Mouse (Mus musculus) hindbrain, embryonic 16.5 days (tissue): Measurements from ENCODE around the gene Taf9. TPM values are rescaled to one million over a fixed set of nuclear protein-coding genes. Genes with fewer than 3 reads are reported as not detected.
A peak's percentile ranks its signal among the peaks of the same experiment; 100 is the strongest.

Source experiments
- ATAC-seq: fragments of 200-750 bp; cut with Nextera tagmentation; 2 replicates; pipeline ENCODE4 v1.8.0; 2017; ENCODE audit warnings: moderate TSS enrichment, moderate library complexity
- H3K27ac ChIP-seq: fragments of 300-500 bp; sonication (generic); 2 replicates; pipeline ENCODE4 v1.5.1; 2014; ENCODE audit warnings: low read depth, mild to moderate bottlenecking, control low read depth, low read length, moderate library complexity
- H3K27me3 ChIP-seq: fragments of 300-500 bp; sonication (generic); replicated peaks from 2 replicates; pipeline ENCODE4 v1.6.1; 2014; ENCODE audit warnings: low read length; ENCODE audit not compliant: control insufficient read depth, insufficient read depth
- H3K36me3 ChIP-seq: fragments of 300-500 bp; sonication (generic); 2 replicates; pipeline ENCODE4 v1.6.1; 2014; ENCODE audit warnings: mild to moderate bottlenecking, low read length, moderate library complexity, mixed read lengths; ENCODE audit not compliant: control insufficient read depth, insufficient read depth
- H3K4me1 ChIP-seq: fragments of 300-500 bp; sonication (generic); 2 replicates; pipeline ENCODE4 v1.6.1; 2014; ENCODE audit warnings: low read depth, low read length; ENCODE audit not compliant: control insufficient read depth, insufficient read depth
- H3K4me2 ChIP-seq: fragments of 300-500 bp; sonication (generic); 2 replicates; pipeline ENCODE4 v1.6.1; 2014; ENCODE audit warnings: mild to moderate bottlenecking, low read length, control low read depth, moderate library complexity
- H3K4me3 ChIP-seq: fragments of 300-500 bp; sonication (generic); 2 replicates; pipeline ENCODE4 v1.5.1; 2014; ENCODE audit warnings: mild to moderate bottlenecking, low read length, control low read depth, moderate library complexity
- H3K9ac ChIP-seq: fragments of 300-500 bp; sonication (generic); 2 replicates; pipeline ENCODE4 v1.6.1; 2014; ENCODE audit warnings: low read depth, mild to moderate bottlenecking, control low read depth, low read length, moderate library complexity
- H3K9me3 ChIP-seq: fragments of 300-500 bp; sonication (generic); 2 replicates; pipeline ENCODE4 v1.6.1; 2014; ENCODE audit warnings: mild to moderate bottlenecking, low read length, moderate library complexity; ENCODE audit not compliant: control insufficient read depth
- WGBS: fragments of 180-500 bp; shearing (Covaris S2); extraction: QIAGEN DNeasy Blood & Tissue Kit; methylation state at CpG from one replicate; pipeline ENCODE4 v1.1.7; 2014; 5-methylcytosine and 5-hydroxymethylcytosine counted together
- polyA plus RNA-seq: library from polyadenylated mRNA; unstranded; fragments of >200 nt; fragmentation: Nextera tagmentation; extraction: Ambion mirVana; gene quantifications from 2 replicates; pipeline ENCODE4 v1.2.1, GENCODE M21; 2015

Taf9 gene
- polyA plus RNA-seq, 1 experiment from 2014 or later: 27.8 TPM

GRCm38 (mm10) chr13:100659864-100660456 lies 8.6 kb downstream of the Taf9 start:
- no peak overlapping the region for H3K9ac ChIP-seq
- H3K27ac ChIP-seq: no peak overlapping the region
- no peak overlapping the region for H3K4me2 ChIP-seq
- no peaks in the 10 kb centered on the region for H3K9me3 ChIP-seq
- no peaks in the 10 kb centered on the region; the same call in 1 of the 2 replicates for H3K36me3 ChIP-seq
- no peaks in the 10 kb centered on the region for H3K27me3 ChIP-seq
- no peaks in the 10 kb centered on the region for H3K4me1 ChIP-seq
- peak; percentile 60; the same call in 1 of the 2 replicates for ATAC-seq
- H3K4me3 ChIP-seq: no peak overlapping the region
- 51% methylated on average over 4 of the region's 4 CpGs for WGBS

GRCm38 (mm10) chr13:100669291-100670022 lies 18.1 kb downstream of the Taf9 start, which contains the start of gene Ccdc125:
Ccdc125 (plus strand) TSS chr13:100669717.
- no peak within 1 kb of the TSS for H3K27ac ChIP-seq
- H3K4me1 ChIP-seq: peaks cover 7% of the 10 kb centered on the region
- peak within 1 kb of the TSS; percentile 98 for H3K4me2 ChIP-seq
- peaks cover 3% of the 10 kb centered on the region; the same call in 1 of the 2 replicates for H3K36me3 ChIP-seq
- peak; percentile 60; the same call in 1 of the 2 replicates for ATAC-seq
- H3K9ac ChIP-seq: peak within 1 kb of the TSS; percentile 76
- H3K9me3 ChIP-seq: peaks cover 3% of the 10 kb centered on the region; the same call in 1 of the 2 replicates
- peak within 1 kb of the TSS; percentile 56 for H3K4me3 ChIP-seq
- WGBS: under 1% methylated on average over 44 of the region's 44 CpGs
- no peaks in the 10 kb centered on the region; the same call in 1 of the 2 replicates for H3K27me3 ChIP-seq

- H3K27ac ChIP-seq: no peak overlapping the region
- WGBS: 63% methylated on average over 9 of the region's 9 CpGs
Measured at GRCm38 (mm10) chr13:100670181-100670741, 18.9 kb downstream of the Taf9 start.

GRCm38 (mm10) chr13:100675936-100676635 lies 24.7 kb downstream of the Taf9 start:
- H3K4me1 ChIP-seq: no peaks in the 10 kb centered on the region
- no peak overlapping the region for H3K4me3 ChIP-seq
- 88% methylated on average over 15 of the region's 15 CpGs for whole genome bisulfite sequencing
- H3K36me3 ChIP-seq: no peaks in the 10 kb centered on the region; the same call in 1 of the 2 replicates
- H3K27ac ChIP-seq: no peak overlapping the region
- peaks cover 3% of the 10 kb centered on the region; the same call in 1 of the 2 replicates for H3K9me3 ChIP-seq
- no peak overlapping the region for H3K4me2 ChIP-seq
- no peak overlapping the region for H3K9ac ChIP-seq
- ATAC-seq: no peak
- no peaks in the 10 kb centered on the region for H3K27me3 ChIP-seq

More at GRCm38 (mm10) chr13:100670181-100670741, 18.9 kb downstream of the Taf9 start:
- H3K36me3 ChIP-seq: peaks cover 3% of the 10 kb centered on the region; the same call in 1 of the 2 replicates
- no peak overlapping the region for H3K9ac ChIP-seq
- peak overlapping the region; percentile 56 for H3K4me3 ChIP-seq
- peak overlapping the region; percentile 98 for H3K4me2 ChIP-seq
- H3K4me1 ChIP-seq: peaks cover 7% of the 10 kb centered on the region
- peaks cover 3% of the 10 kb centered on the region; the same call in 1 of the 2 replicates for H3K9me3 ChIP-seq
- no peaks in the 10 kb centered on the region; the same call in 1 of the 2 replicates for H3K27me3 ChIP-seq
- no peak for ATAC-seq

- Histone ChIP-seq H3K36me3 (no peaks in the 10 kb centered on the region), H3K27ac (no peak overlapping the region), H3K4me1 (no peaks in the 10 kb centered on the region), H3K9ac (no peak overlapping the region), H3K4me2 (no peak overlapping the region), H3K27me3 (no peaks in the 10 kb centered on the region), H3K4me3 (no peak overlapping the region), H3K9me3 (no peaks in the 10 kb centered on the region)
- no peak for ATAC-seq
- whole genome bisulfite sequencing: 90% methylated on average over 8 of the region's 8 CpGs
Measured at GRCm38 (mm10) chr13:100681615-100682014, 30.2 kb downstream of the Taf9 start.

GRCm38 (mm10) chr13:100682837-100683236 lies 31.5 kb downstream of the Taf9 start:
- no peaks in the 10 kb centered on the region for H3K4me1 ChIP-seq
- 83% methylated on average over 2 of the region's 2 CpGs for WGBS
- no peak overlapping the region for H3K4me3 ChIP-seq
- no peak overlapping the region for H3K4me2 ChIP-seq
- no peak overlapping the region for H3K27ac ChIP-seq
- no peak overlapping the region for H3K9ac ChIP-seq
- no peaks in the 10 kb centered on the region for H3K9me3 ChIP-seq
- ATAC-seq: no peak
- H3K27me3 ChIP-seq: no peaks in the 10 kb centered on the region
- no peaks in the 10 kb centered on the region for H3K36me3 ChIP-seq

GRCm38 (mm10) chr13:100684355-100684754 lies 33.0 kb downstream of the Taf9 start:
- Histone ChIP-seq H3K9ac (no peak overlapping the region), H3K4me2 (no peak overlapping the region), H3K4me1 (no peaks in the 10 kb centered on the region), H3K36me3 (no peaks in the 10 kb centered on the region), H3K27ac (no peak overlapping the region), H3K9me3 (no peaks in the 10 kb centered on the region), H3K27me3 (no peaks in the 10 kb centered on the region), H3K4me3 (no peak overlapping the region)
- no peak for ATAC-seq
- 72% methylated on average over 2 of the region's 2 CpGs for WGBS

GRCm38 (mm10) chr13:100687513-100687912 lies 36.1 kb downstream of the Taf9 start:
- Histone ChIP-seq H3K27ac (no peak overlapping the region), H3K4me3 (no peak overlapping the region), H3K9ac (no peak overlapping the region), H3K27me3 (no peaks in the 10 kb centered on the region), H3K9me3 (no peaks in the 10 kb centered on the region), H3K4me1 (no peaks in the 10 kb centered on the region), H3K4me2 (no peak overlapping the region), H3K36me3 (no peaks in the 10 kb centered on the region)
- ATAC-seq: no peak
- 62% methylated on average over 7 of the region's 7 CpGs for WGBS
